Mouse (Mus musculus): ENCODE results near the gene R3hdm2. TPM values are rescaled to one million over a fixed set of nuclear protein-coding genes. Genes with fewer than 3 reads are reported as not detected.

Gene R3hdm2
- polyA plus RNA-seq, 1 experiment from 2014 or later: 33.8 TPM

GRCm38 (mm10) chr10:127369834-127370820 lies 10.0 kb upstream of the R3hdm2 start, which contains the start of gene Inhbc:
Gene Inhbc, minus strand, starts transcription at chr10:127370431.
- Histone ChIP-seq H3K9me3 (ENCODE audit: low read depth, low read length) (no peaks in the 10 kb centered on the region), H3K4me3 (ENCODE audit: low read depth, low read length) (no peak within 1 kb of the TSS), H3K4me1 (ENCODE audit: insufficient read depth) (no peaks in the 10 kb centered on the region), H3K27me3 (ENCODE audit: insufficient read depth, low read length) (no peaks in the 10 kb centered on the region), H3K9ac (no peak within 1 kb of the TSS), H3K36me3 (ENCODE audit: insufficient read depth) (no peaks in the 10 kb centered on the region), H3K27ac (ENCODE audit: low read depth) (no peak within 1 kb of the TSS), H3K4me2 (no peak within 1 kb of the TSS)
- DNase-seq (no peak), ATAC-seq (ENCODE audit: insufficient read depth) (no peak)
- no peak for TF ChIP-seq CTCF (IDR thresholded peaks at IDR 0.05; ENCODE audit: low read depth)
- WGBS: 69% methylated on average over 22 of the region's 22 CpGs

DNA sequence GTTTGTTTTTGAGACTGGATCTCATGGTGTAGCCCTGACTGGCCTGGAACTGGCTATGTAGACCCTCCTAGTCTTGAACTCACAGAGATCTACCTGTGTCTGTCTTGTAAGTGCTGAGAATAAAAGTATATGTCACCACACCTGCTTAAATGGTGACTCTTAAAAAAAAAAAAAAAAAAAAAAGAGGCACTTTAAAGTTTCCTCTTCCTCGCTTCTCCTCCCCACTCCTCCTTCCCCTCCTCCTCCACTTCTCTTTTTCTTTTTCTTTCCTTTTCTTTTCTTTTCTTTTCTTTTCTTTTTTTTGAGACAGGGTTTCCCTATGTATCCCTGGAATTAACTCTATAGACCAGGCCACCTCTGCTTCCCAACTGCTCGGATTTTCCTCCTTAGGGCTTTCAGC lies 9.1 kb upstream of the R3hdm2 start:
- no peaks in the 10 kb centered on the region for H3K27me3 ChIP-seq (ENCODE audit: insufficient read depth, low read length)
- H3K9me3 ChIP-seq (ENCODE audit: low read depth, low read length): no peaks in the 10 kb centered on the region
- ATAC-seq (ENCODE audit: insufficient read depth): no peak
- H3K4me1 ChIP-seq (ENCODE audit: insufficient read depth): no peaks in the 10 kb centered on the region
- no peaks in the 10 kb centered on the region for H3K36me3 ChIP-seq (ENCODE audit: insufficient read depth)
- H3K4me3 ChIP-seq (ENCODE audit: low read depth, low read length): no peak overlapping the region
- no peak overlapping the region for H3K9ac ChIP-seq
- no peak overlapping the region for H3K27ac ChIP-seq (ENCODE audit: low read depth)
- 78% methylated on average over 2 of the region's 2 CpGs for WGBS
- no peak overlapping the region for H3K4me2 ChIP-seq
- no peak for DNase-seq
- TF ChIP-seq CTCF (IDR thresholded peaks at IDR 0.05; ENCODE audit: low read depth): no peak

- DNase-seq (no peak), ATAC-seq (ENCODE audit: insufficient read depth) (no peak)
- Histone ChIP-seq H3K9me3 (ENCODE audit: low read depth, low read length) (no peaks in the 10 kb centered on the region), H3K4me3 (ENCODE audit: low read depth, low read length) (no peak overlapping the region), H3K4me1 (ENCODE audit: insufficient read depth) (0 out of 2 replicates have a peak, but pooled peaks cover 8% of the 10 kb centered on the region), H3K27ac (ENCODE audit: low read depth) (no peak overlapping the region), H3K9ac (no peak overlapping the region), H3K36me3 (ENCODE audit: insufficient read depth) (no peaks in the 10 kb centered on the region), H3K4me2 (no peak overlapping the region), H3K27me3 (ENCODE audit: insufficient read depth, low read length) (no peaks in the 10 kb centered on the region)
- 47% methylated on average over 3 of the region's 3 CpGs for WGBS
- no peak for TF ChIP-seq CTCF (IDR thresholded peaks at IDR 0.05; ENCODE audit: low read depth)
These were observed 2.4 kb upstream of the R3hdm2 start for GRCm38 (mm10) chr10:127377700-127378099.

- H3K4me3 ChIP-seq (ENCODE audit: low read depth, low read length): peak overlapping the region; percentile 60
- H3K27me3 ChIP-seq (ENCODE audit: insufficient read depth, low read length): no peaks in the 10 kb centered on the region
- 0 out of 2 replicates have a peak, but pooled peaks cover 8% of the 10 kb centered on the region for H3K4me1 ChIP-seq (ENCODE audit: insufficient read depth)
- no peak for ATAC-seq (ENCODE audit: insufficient read depth)
- no peak for TF ChIP-seq CTCF (IDR thresholded peaks at IDR 0.05; ENCODE audit: low read depth)
- H3K9me3 ChIP-seq (ENCODE audit: low read depth, low read length): no peaks in the 10 kb centered on the region
- H3K4me2 ChIP-seq: peak overlapping the region; percentile 74
- no peaks in the 10 kb centered on the region for H3K36me3 ChIP-seq (ENCODE audit: insufficient read depth)
- DNase-seq: no peak
- peak overlapping the region; percentile 94; the same call in 1 of the 2 replicates for H3K27ac ChIP-seq (ENCODE audit: low read depth)
- peak overlapping the region; percentile 97 for H3K9ac ChIP-seq
- 79% methylated on average over 8 of the region's 8 CpGs for WGBS
These were observed 473 bp upstream of the R3hdm2 start for GRCm38 (mm10) chr10:127379654-127380053.

- peak; percentile 89 for ATAC-seq (ENCODE audit: insufficient read depth)
- WGBS: under 1% methylated on average over 36 of the region's 79 CpGs
- peak; percentile 85 for DNase-seq
These were observed 928 bp downstream of the R3hdm2 start for GRCm38 (mm10) chr10:127380767-127381742.

GRCm38 (mm10) chr10:127381743-127382134 lies 1.6 kb downstream of the R3hdm2 start:
- H3K27ac ChIP-seq (ENCODE audit: low read depth): peak overlapping the region; percentile 94; the same call in 1 of the 2 replicates
- no peaks in the 10 kb centered on the region for H3K9me3 ChIP-seq (ENCODE audit: low read depth, low read length)
- WGBS: 43% methylated on average over 2 of the region's 2 CpGs
- ATAC-seq (ENCODE audit: insufficient read depth) (no peak), DNase-seq (peak; percentile 9)
- H3K9ac ChIP-seq: peak overlapping the region; percentile 97
- 0 out of 2 replicates have a peak, but pooled peaks cover 8% of the 10 kb centered on the region for H3K4me1 ChIP-seq (ENCODE audit: insufficient read depth)
- no peaks in the 10 kb centered on the region for H3K27me3 ChIP-seq (ENCODE audit: insufficient read depth, low read length)
- H3K4me3 ChIP-seq (ENCODE audit: low read depth, low read length): peak overlapping the region; percentile 60
- H3K36me3 ChIP-seq (ENCODE audit: insufficient read depth): no peaks in the 10 kb centered on the region
- TF ChIP-seq CTCF (IDR thresholded peaks at IDR 0.05; ENCODE audit: low read depth): no peak
- H3K4me2 ChIP-seq: peak overlapping the region; percentile 74

More at GRCm38 (mm10) chr10:127380767-127381742, 928 bp downstream of the R3hdm2 start:
- H3K9me3 ChIP-seq (ENCODE audit: low read depth, low read length): no peaks in the 10 kb centered on the region
- 0 out of 2 replicates have a peak, but pooled peaks cover 8% of the 10 kb centered on the region for H3K4me1 ChIP-seq (ENCODE audit: insufficient read depth)
- H3K27ac ChIP-seq (ENCODE audit: low read depth): peak overlapping the region; percentile 94
- H3K36me3 ChIP-seq (ENCODE audit: insufficient read depth): no peaks in the 10 kb centered on the region
- H3K4me2 ChIP-seq: peak overlapping the region; percentile 74
- peak overlapping the region; percentile 97 for H3K9ac ChIP-seq
- no peaks in the 10 kb centered on the region for H3K27me3 ChIP-seq (ENCODE audit: insufficient read depth, low read length)
- peak overlapping the region; percentile 60 for H3K4me3 ChIP-seq (ENCODE audit: low read depth, low read length)
- 0 out of 2 replicates have a peak, but pooled peaks have one; percentile 5 for TF ChIP-seq CTCF (IDR thresholded peaks at IDR 0.05; ENCODE audit: low read depth)
